Comparison of ENCODE assay signal across 8 mouse cellular contexts in genomic region chr2:38338990-38339909, GRCm38 (mm10). TPM values are rescaled to one million over a fixed set of nuclear protein-coding genes. Genes with fewer than 3 reads are reported as not detected.
DNase-seq lines count a peak whose midpoint lies in the region; ATAC-seq and TF ChIP-seq lines count a peak whose summit lies in the region.

Gene Lhx2 (plus strand): TSS chr2:38339281.

- ATAC-seq in cerebellum, adult (ENCODE audit: insufficient number of reproducible peaks, low FRiP score, low TSS enrichment) = no peak
- no peak; the same call in 1 of the 2 replicates for ATAC-seq in limb, embryonic 12.5 days (ENCODE audit: insufficient number of reproducible peaks, insufficient read depth, low FRiP score, low TSS enrichment, low read depth)

- intact Hi-C loops in heart, postnatal 36 days (cut with DNase I) = no loop called here

- WGBS in cerebellum, adult 2 months = 2% methylated on average over 59 of the region's 92 CpGs
- WGBS in limb, embryonic 12.5 days = under 1% methylated on average over 60 of the region's 92 CpGs

- H3K27ac ChIP-seq in cerebellum, adult 2 months (ENCODE audit: insufficient read depth, low read length) = no peak within 1 kb of the TSS
- H3K27ac ChIP-seq in limb, embryonic 12.5 days = no peak within 1 kb of the TSS

- peak within 1 kb of the TSS; percentile 99 for H3K4me2 ChIP-seq in limb, embryonic 12.5 days

- H3K36me3 ChIP-seq in limb, embryonic 12.5 days = no peaks in the 10 kb centered on the region

- no peak for TF ChIP-seq POLR2A in cerebellum, adult 2 months (IDR thresholded peaks at IDR 0.05; ENCODE audit: borderline replicate concordance, insufficient read depth, low read length)

- no peak for TF ChIP-seq CTCF in cerebellum, adult 2 months (IDR thresholded peaks at IDR 0.05; ENCODE audit: borderline replicate concordance, insufficient read depth, low read depth, low read length)

- H3K4me3 ChIP-seq in cerebellum, adult 2 months (replicated peaks; ENCODE audit: insufficient read depth, low read depth, low read length) = peak within 1 kb of the TSS; percentile 12
- H3K4me3 ChIP-seq in limb, embryonic 12.5 days (replicated peaks) = peak within 1 kb of the TSS; percentile 57

- DNase-seq in cerebellum, adult 2 months = peak in 1 of 2 experiments; percentile 35
- peak; percentile 42 for DNase-seq in right cerebral cortex, postnatal 14 days
- DNase-seq in right cerebral cortex, postnatal 36 days (ENCODE audit: low spot score in 2 of 2) = no peak
- DNase-seq in heart, postnatal 36 days = peak; percentile 16 to 27
- peak; percentile 66 for DNase-seq in retina, embryonic 14.5 days (ENCODE audit: low spot score)
- DNase-seq in ovary, postnatal 14 days (ENCODE audit: low spot score) = no peak

- peak within 1 kb of the TSS; percentile 75 for H3K9ac ChIP-seq in limb, embryonic 12.5 days (replicated peaks)

- no peaks in the 10 kb centered on the region for H3K9me3 ChIP-seq in limb, embryonic 12.5 days

- peaks cover 10% of the 10 kb centered on the region; the same call in 1 of the 2 replicates for H3K27me3 ChIP-seq in cerebellum, adult 2 months (ENCODE audit: control insufficient read depth, insufficient read depth, low read length)
- peaks cover 85% of the 10 kb centered on the region for H3K27me3 ChIP-seq in limb, embryonic 12.5 days

- H3K4me1 ChIP-seq in cerebellum, adult 2 months (ENCODE audit: control insufficient read depth, insufficient read depth, low read length) = no peaks in the 10 kb centered on the region; the same call in 1 of the 2 replicates
- H3K4me1 ChIP-seq in limb, embryonic 12.5 days (replicated peaks) = peaks cover 23% of the 10 kb centered on the region

RNA-seq across cellular contexts. Expression of gene Lhx2, which starts in this region (rescaled TPM):
- polyA plus RNA-seq in cerebellum, adult 2 months (2012; rRNA removed) = 1.9 and 3.5 TPM in 2 replicates
- not detected for total RNA-seq in heart, postnatal 36 days (2021)
- polyA plus RNA-seq in limb, embryonic 12.5 days (2016; fragmentation: Nextera tagmentation; extraction: Ambion mirVana) = 36.9 and 42.7 TPM in 2 replicates

Comparison
In these comparisons a context has a peak if more than half of its experiments do, and no peak if none do; other contexts are left out.
1. DNase-seq: peak in right cerebral cortex, postnatal 14 days (single experiment) and retina, embryonic 14.5 days (single experiment); none in right cerebral cortex, postnatal 36 days (0 of 2) and ovary, postnatal 14 days (single experiment).
2. Peak in DNase-seq in heart, postnatal 36 days; RNA of the gene not detected or under 1 TPM.